Mouse (Mus musculus) gastrocnemius, postnatal 25 days (tissue): ENCODE results near the gene Gm15446. TPM values are rescaled to one million over a fixed set of nuclear protein-coding genes. Genes with fewer than 3 reads are reported as not detected.
"Not testable (repeated sequence)": the region's sequence is repeated elsewhere in the genome, so short reads cannot be mapped to it uniquely, and the experiment has no call there.

Source experiments
- DNase-seq: peaks from one replicate; pipeline ENCODE4 v3.0.0; 2022
- long read RNA-seq, 2 experiments: library from polyadenylated mRNA; stranded (forward); transcript quantifications; one replicate each; pipeline ENCODE4 v2.0.0; 2021
- total RNA-seq, 2 experiments: library from RNA; stranded (reverse); gene quantifications; 1 replicate in 1 of 2; 2 replicates in 1 of 2; pipeline ENCODE4 v1.2.3; 2021

The Gm15446 gene
- 1 to 10 TPM; 4.1 to 4.5 TPM for total RNA-seq
- long read RNA-seq, experiment 1, partial matches to known transcripts = 2 of 6 reads
- long read RNA-seq, experiment 1, other reads (novel, unspliced or antisense) = 3 of 6 reads
- long read RNA-seq, experiment 2, partial matches to known transcripts = 0 of 3 reads
- long read RNA-seq, experiment 2, other reads (novel, unspliced or antisense) = 3 of 3 reads

GRCm38 (mm10) chr5:109923261-109924071 lies at the start of gene Gm15446:
TSS of gene Gm15446 (plus strand) at chr5:109923400.
- DNase-seq = peak; percentile 90

- not testable (repeated sequence) for DNase-seq
Observed at GRCm38 (mm10) chr5:109924129-109924528, 929 bp downstream of the Gm15446 start.

- DNase-seq = no peak
Observed at GRCm38 (mm10) chr5:109924936-109925335, 1.7 kb downstream of the Gm15446 start.

- no peak for DNase-seq
Observed at GRCm38 (mm10) chr5:109950281-109950680, 27.1 kb downstream of the Gm15446 start.

- not testable (repeated sequence) for DNase-seq
Observed at GRCm38 (mm10) chr5:109980743-109981142, 57.5 kb downstream of the Gm15446 start.

Other genes with a start within 250 kb of the Gm15446 start
- gene 5430403G16Rik, start 232.4 kb upstream of the Gm15446 start, total RNA-seq = under 1 TPM; 0.40 to 0.43 TPM
- gene 4930522L14Rik, start 171.5 kb upstream of the Gm15446 start, total RNA-seq = 1 to 10 TPM; 1.2 to 1.6 TPM
- gene Zfp932, start 73.1 kb downstream of the Gm15446 start, total RNA-seq = 1 to 10 TPM; 7.1 to 8.5 TPM
- 1 to 10 TPM in 1 of 2 experiments, under 1 TPM in 1; 0.64 to 1.7 TPM for gene Gm17655, start 149.1 kb downstream of the Gm15446 start, total RNA-seq
- gene Gm35315, start 171.0 kb downstream of the Gm15446 start, total RNA-seq = under 1 TPM; 0.21 to 0.26 TPM
- gene Plcxd1, start 176.6 kb downstream of the Gm15446 start, total RNA-seq = not detected
- gene Gtpbp6, start 184.8 kb downstream of the Gm15446 start, total RNA-seq = 10 to 100 TPM; 12.3 to 13.4 TPM
- gene Zfp605, start 186.7 kb downstream of the Gm15446 start, total RNA-seq = 1 to 10 TPM; 3.1 to 3.8 TPM
- 10 to 100 TPM; 14.5 to 15.7 TPM for gene Chfr, start 212.4 kb downstream of the Gm15446 start, total RNA-seq